Mouse (Mus musculus): Measurements from ENCODE around the gene Sergef. TPM values are rescaled to one million over a fixed set of nuclear protein-coding genes. Genes with fewer than 3 reads are reported as not detected.

The Sergef gene
- total and polyA plus RNA-seq, 2 experiments from 2014 or later, result 7.5 to 7.9 TPM

GRCm38 (mm10) chr7:46601097-46601496 lies 38.5 kb downstream of the Sergef start:
- ATAC-seq (ENCODE audit: insufficient read depth, low read depth), result no peak
- H3K9ac ChIP-seq (replicated peaks; ENCODE audit: low read depth, low read length), result no peak overlapping the region
- peaks cover 6% of the 10 kb centered on the region; the same call in 1 of the 2 replicates for H3K4me1 ChIP-seq (ENCODE audit: control insufficient read depth, insufficient read depth)
- 59% methylated on average over 5 of the region's 5 CpGs for WGBS
- H3K27me3 ChIP-seq (ENCODE audit: control insufficient read depth, insufficient read depth, low read length), result no peaks in the 10 kb centered on the region
- H3K36me3 ChIP-seq (replicated peaks; ENCODE audit: control insufficient read depth, insufficient read depth, low read length), result no peaks in the 10 kb centered on the region
- H3K4me2 ChIP-seq (ENCODE audit: low read depth, low read length), result no peak overlapping the region
- TF ChIP-seq CTCF (IDR thresholded peaks at IDR 0.05; ENCODE audit: low read depth), result no peak
- TF ChIP-seq EP300 (IDR thresholded peaks at IDR 0.05; ENCODE audit: low read depth), result no peak
- H3K4me3 ChIP-seq (ENCODE audit: low read depth, low read length), result no peak overlapping the region
- no peak for DNase-seq (ENCODE audit: low spot score)
- H3K9me3 ChIP-seq (replicated peaks; ENCODE audit: control insufficient read depth, low read length), result no peaks in the 10 kb centered on the region
- no peak overlapping the region for H3K27ac ChIP-seq (ENCODE audit: low read depth)

GRCm38 (mm10) chr7:46597006-46597405 lies 42.6 kb downstream of the Sergef start:
- DNase-seq (ENCODE audit: low spot score), result no peak
- Histone ChIP-seq H3K9me3 (replicated peaks; ENCODE audit: control insufficient read depth, low read length) (no peaks in the 10 kb centered on the region), H3K9ac (replicated peaks; ENCODE audit: low read depth, low read length) (no peak overlapping the region), H3K4me2 (ENCODE audit: low read depth, low read length) (no peak overlapping the region), H3K4me3 (ENCODE audit: low read depth, low read length) (no peak overlapping the region), H3K27me3 (ENCODE audit: control insufficient read depth, insufficient read depth, low read length) (no peaks in the 10 kb centered on the region), H3K4me1 (ENCODE audit: control insufficient read depth, insufficient read depth) (peaks cover 6% of the 10 kb centered on the region; the same call in 1 of the 2 replicates), H3K36me3 (replicated peaks; ENCODE audit: control insufficient read depth, insufficient read depth, low read length) (no peaks in the 10 kb centered on the region), H3K27ac (ENCODE audit: low read depth) (no peak overlapping the region)
- TF ChIP-seq EP300 (IDR thresholded peaks at IDR 0.05; ENCODE audit: low read depth) (no peak), CTCF (IDR thresholded peaks at IDR 0.05; ENCODE audit: low read depth) (no peak)
- 85% methylated on average over 2 of the region's 2 CpGs for WGBS
- no peak for ATAC-seq (ENCODE audit: insufficient read depth, low read depth)

GRCm38 (mm10) chr7:46591546-46591945 lies 48.1 kb downstream of the Sergef start:
- Histone ChIP-seq H3K4me3 (ENCODE audit: low read depth, low read length) (no peak overlapping the region), H3K9ac (replicated peaks; ENCODE audit: low read depth, low read length) (no peak overlapping the region), H3K4me2 (ENCODE audit: low read depth, low read length) (no peak overlapping the region), H3K27me3 (ENCODE audit: control insufficient read depth, insufficient read depth, low read length) (no peaks in the 10 kb centered on the region), H3K4me1 (ENCODE audit: control insufficient read depth, insufficient read depth) (peaks cover 7% of the 10 kb centered on the region; the same call in 1 of the 2 replicates), H3K9me3 (replicated peaks; ENCODE audit: control insufficient read depth, low read length) (no peaks in the 10 kb centered on the region), H3K27ac (ENCODE audit: low read depth) (no peak overlapping the region), H3K36me3 (replicated peaks; ENCODE audit: control insufficient read depth, insufficient read depth, low read length) (no peaks in the 10 kb centered on the region)
- DNase-seq (ENCODE audit: low spot score) (no peak), ATAC-seq (ENCODE audit: insufficient read depth, low read depth) (no peak)
- no peak for TF ChIP-seq EP300 (IDR thresholded peaks at IDR 0.05; ENCODE audit: low read depth)
- no peak for TF ChIP-seq CTCF (IDR thresholded peaks at IDR 0.05; ENCODE audit: low read depth)
- WGBS, result 88% methylated on average over 7 of the region's 7 CpGs

GRCm38 (mm10) chr7:46589181-46589580 lies 50.4 kb downstream of the Sergef start:
- H3K4me2 ChIP-seq (ENCODE audit: low read depth, low read length), result no peak overlapping the region
- ATAC-seq (ENCODE audit: insufficient read depth, low read depth) (no peak), DNase-seq (ENCODE audit: low spot score) (no peak)
- no peaks in the 10 kb centered on the region for H3K36me3 ChIP-seq (replicated peaks; ENCODE audit: control insufficient read depth, insufficient read depth, low read length)
- no peaks in the 10 kb centered on the region for H3K27me3 ChIP-seq (ENCODE audit: control insufficient read depth, insufficient read depth, low read length)
- H3K4me1 ChIP-seq (ENCODE audit: control insufficient read depth, insufficient read depth), result peaks cover 9% of the 10 kb centered on the region; the same call in 1 of the 2 replicates
- 81% methylated on average over 12 of the region's 12 CpGs for WGBS
- no peak for TF ChIP-seq EP300 (IDR thresholded peaks at IDR 0.05; ENCODE audit: low read depth)
- TF ChIP-seq CTCF (IDR thresholded peaks at IDR 0.05; ENCODE audit: low read depth), result no peak
- H3K4me3 ChIP-seq (ENCODE audit: low read depth, low read length), result no peak overlapping the region
- no peak overlapping the region for H3K27ac ChIP-seq (ENCODE audit: low read depth)
- H3K9ac ChIP-seq (replicated peaks; ENCODE audit: low read depth, low read length), result no peak overlapping the region
- no peaks in the 10 kb centered on the region for H3K9me3 ChIP-seq (replicated peaks; ENCODE audit: control insufficient read depth, low read length)

GRCm38 (mm10) chr7:46588005-46588404 lies 51.6 kb downstream of the Sergef start:
- Histone ChIP-seq H3K27me3 (ENCODE audit: control insufficient read depth, insufficient read depth, low read length) (no peaks in the 10 kb centered on the region), H3K36me3 (replicated peaks; ENCODE audit: control insufficient read depth, insufficient read depth, low read length) (no peaks in the 10 kb centered on the region), H3K4me2 (ENCODE audit: low read depth, low read length) (no peak overlapping the region), H3K9ac (replicated peaks; ENCODE audit: low read depth, low read length) (no peak overlapping the region), H3K27ac (ENCODE audit: low read depth) (no peak overlapping the region), H3K9me3 (replicated peaks; ENCODE audit: control insufficient read depth, low read length) (no peaks in the 10 kb centered on the region), H3K4me1 (ENCODE audit: control insufficient read depth, insufficient read depth) (peaks cover 9% of the 10 kb centered on the region; the same call in 1 of the 2 replicates), H3K4me3 (ENCODE audit: low read depth, low read length) (no peak overlapping the region)
- DNase-seq (ENCODE audit: low spot score) (no peak), ATAC-seq (ENCODE audit: insufficient read depth, low read depth) (no peak)
- 64% methylated on average over 7 of the region's 7 CpGs for WGBS
- TF ChIP-seq EP300 (IDR thresholded peaks at IDR 0.05; ENCODE audit: low read depth) (no peak), CTCF (IDR thresholded peaks at IDR 0.05; ENCODE audit: low read depth) (no peak)

- peak; percentile 65 for DNase-seq (ENCODE audit: low spot score)
- H3K36me3 ChIP-seq (replicated peaks; ENCODE audit: control insufficient read depth, insufficient read depth, low read length), result no peaks in the 10 kb centered on the region
- H3K27ac ChIP-seq (ENCODE audit: low read depth), result peak overlapping the region; percentile 41; the same call in 1 of the 2 replicates
- peak; percentile 79 for ATAC-seq (ENCODE audit: insufficient read depth, low read depth)
- WGBS, result 22% methylated on average over 17 of the region's 17 CpGs
- no peak overlapping the region for H3K4me3 ChIP-seq (ENCODE audit: low read depth, low read length)
- peaks cover 9% of the 10 kb centered on the region; the same call in 1 of the 2 replicates for H3K4me1 ChIP-seq (ENCODE audit: control insufficient read depth, insufficient read depth)
- H3K9me3 ChIP-seq (replicated peaks; ENCODE audit: control insufficient read depth, low read length), result no peaks in the 10 kb centered on the region
- no peaks in the 10 kb centered on the region for H3K27me3 ChIP-seq (ENCODE audit: control insufficient read depth, insufficient read depth, low read length)
- TF ChIP-seq EP300 (IDR thresholded peaks at IDR 0.05; ENCODE audit: low read depth) (no peak), CTCF (IDR thresholded peaks at IDR 0.05; ENCODE audit: low read depth) (no peak)
- H3K4me2 ChIP-seq (ENCODE audit: low read depth, low read length), result peak overlapping the region; percentile 33; the same call in 1 of the 2 replicates
- no peak overlapping the region for H3K9ac ChIP-seq (replicated peaks; ENCODE audit: low read depth, low read length)
Measured at GRCm38 (mm10) chr7:46587466-46587865, 52.1 kb downstream of the Sergef start.
